Mouse (Mus musculus) bone marrow macrophage, adult 2 months (primary cell): ENCODE data around the gene P2ry2.

ENCODE experiments used
- CTCF ChIP-seq: IDR thresholded peaks from 2 replicates; pipeline ENCODE4 v1.5.1; 2012; ENCODE audit warnings: low read depth, mild to moderate bottlenecking, low read length, moderate library complexity
- POLR2A ChIP-seq: IDR thresholded peaks from 2 replicates; pipeline ENCODE4 v1.6.1; 2012; ENCODE audit warnings: mild to moderate bottlenecking, low read depth, low read length, borderline replicate concordance

- TF ChIP-seq CTCF = no peak
- TF ChIP-seq POLR2A = no peak
These were observed 14.6 kb downstream of the P2ry2 start for GRCm38 (mm10) chr7:100997951-100998577.
